Mouse (Mus musculus): ENCODE data around the gene Stxbp6.

The Stxbp6 gene

DNA sequence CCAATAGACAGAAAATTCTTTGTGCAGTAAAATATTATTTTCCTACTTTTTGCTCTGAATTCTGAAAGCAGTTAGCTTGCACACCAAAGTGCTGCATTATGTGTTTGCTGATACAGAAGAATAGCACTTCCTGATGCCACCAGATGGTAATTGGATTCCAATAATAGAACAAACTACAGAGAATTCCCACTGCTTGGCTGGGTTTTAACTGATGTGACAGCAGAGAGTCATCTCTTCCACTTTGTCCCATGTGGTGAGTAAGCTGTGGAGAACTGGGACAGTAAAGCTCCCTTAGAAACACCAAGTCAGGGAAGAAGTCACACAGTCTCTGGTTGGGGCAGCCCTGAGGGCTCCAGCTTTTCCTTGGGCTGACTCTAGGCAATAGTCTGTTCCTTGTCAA is 270.3 kb downstream of the Stxbp6 start:
- in situ Hi-C loops (cut with MboI), result no loop called here

All from mature B cell (primary cell).